Mouse (Mus musculus): ENCODE measurements at regions not wholly inside any gene's neighbourhood (a gene's known extent, or its start where the extent isn't known, plus 50 kb on each side); places are given as distances from the start of the nearest gene placed in this dataset.

- Histone ChIP-seq H3K9ac (no peak overlapping the region), H3K9me3 (ENCODE audit: low read length) (no peaks in the 10 kb centered on the region), H3K4me2 (ENCODE audit: low read depth) (no peak overlapping the region), H3K4me1 (ENCODE audit: insufficient read depth) (no peaks in the 10 kb centered on the region), H3K4me3 (ENCODE audit: low read depth, low read length) (no peak overlapping the region), H3K27me3 (ENCODE audit: insufficient read depth, low read length) (no peaks in the 10 kb centered on the region), H3K36me3 (ENCODE audit: insufficient read depth) (no peaks in the 10 kb centered on the region), H3K27ac (ENCODE audit: low read depth, low read length) (no peak overlapping the region)
- no peak for TF ChIP-seq CTCF (IDR thresholded peaks at IDR 0.05; ENCODE audit: low read depth)
- no peak for ATAC-seq
- 86% methylated on average over 5 of the region's 5 CpGs for WGBS
- DNase-seq, result no peak
Measured at GRCm38 (mm10) chr1:88851931-88852330, 149.9 kb upstream of the Arl4c start.

- TF ChIP-seq CTCF (IDR thresholded peaks at IDR 0.05; ENCODE audit: low read depth), result no peak
- Histone ChIP-seq H3K27ac (ENCODE audit: low read depth, low read length) (no peak overlapping the region), H3K4me1 (ENCODE audit: insufficient read depth) (no peaks in the 10 kb centered on the region), H3K36me3 (ENCODE audit: insufficient read depth) (no peaks in the 10 kb centered on the region), H3K4me2 (ENCODE audit: low read depth) (no peak overlapping the region), H3K4me3 (ENCODE audit: low read depth, low read length) (no peak overlapping the region), H3K9me3 (ENCODE audit: low read length) (no peaks in the 10 kb centered on the region), H3K9ac (no peak overlapping the region), H3K27me3 (ENCODE audit: insufficient read depth, low read length) (no peaks in the 10 kb centered on the region)
- DNase-seq (peak; percentile 15), ATAC-seq (no peak)
- WGBS, result 60% methylated on average over 7 of the region's 7 CpGs
Measured at GRCm38 (mm10) chr1:88860871-88861589, 159.0 kb upstream of the Arl4c start.

DNA sequence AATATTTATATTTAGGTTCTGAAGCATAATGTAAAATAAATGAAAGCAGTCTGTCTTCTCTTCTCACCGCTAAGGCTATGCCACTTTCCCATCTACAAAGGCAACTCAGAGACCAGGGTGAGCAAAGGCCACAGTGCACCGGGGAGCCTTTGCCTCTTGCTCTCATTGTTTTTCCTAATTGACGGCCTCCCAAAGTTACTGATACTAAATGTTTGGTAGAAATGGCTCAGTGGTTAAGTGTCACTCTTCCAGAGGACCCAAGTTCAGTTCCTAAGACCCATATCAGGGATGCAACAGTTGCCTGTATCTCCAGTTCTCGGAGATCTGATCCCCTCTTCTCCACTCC, 159.5 kb upstream of the Arl4c start:
- DNase-seq (no peak), ATAC-seq (no peak)
- Histone ChIP-seq H3K27ac (ENCODE audit: low read depth, low read length) (no peak overlapping the region), H3K4me3 (ENCODE audit: low read depth, low read length) (no peak overlapping the region), H3K4me1 (ENCODE audit: insufficient read depth) (no peaks in the 10 kb centered on the region), H3K4me2 (ENCODE audit: low read depth) (no peak overlapping the region), H3K36me3 (ENCODE audit: insufficient read depth) (no peaks in the 10 kb centered on the region), H3K9ac (no peak overlapping the region), H3K9me3 (ENCODE audit: low read length) (no peaks in the 10 kb centered on the region), H3K27me3 (ENCODE audit: insufficient read depth, low read length) (no peaks in the 10 kb centered on the region)
- 71% methylated on average over 4 of the region's 4 CpGs for WGBS
- TF ChIP-seq CTCF (IDR thresholded peaks at IDR 0.05; ENCODE audit: low read depth), result no peak

DNA sequence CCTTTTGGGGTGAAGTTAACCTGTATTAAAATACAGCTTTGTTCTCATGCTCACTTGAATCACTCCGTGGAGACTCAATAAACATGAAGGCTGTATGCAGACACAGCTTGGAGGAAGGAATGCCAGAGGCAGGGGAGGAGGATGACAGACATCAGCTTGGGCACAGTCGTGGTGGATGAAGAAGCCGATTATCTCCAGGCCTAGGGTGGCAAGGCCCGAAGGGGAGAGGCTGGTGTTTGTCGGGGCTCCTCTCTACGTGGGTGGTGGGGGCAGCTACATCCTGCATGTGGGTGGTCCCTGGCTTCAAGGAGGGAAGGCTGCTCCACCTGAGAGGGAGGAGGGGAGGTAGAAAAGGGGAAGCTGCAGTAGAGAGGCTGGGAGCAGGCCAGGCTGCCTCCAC, 163.4 kb upstream of the Arl4c start:
- DNase-seq, result no peak

GRCm38 (mm10) chr1:88866571-88866970, 164.6 kb upstream of the Arl4c start:
- TF ChIP-seq CTCF (IDR thresholded peaks at IDR 0.05; ENCODE audit: low read depth), result no peak
- H3K4me2 ChIP-seq (ENCODE audit: low read depth), result no peak overlapping the region
- H3K36me3 ChIP-seq (ENCODE audit: insufficient read depth), result no peaks in the 10 kb centered on the region
- WGBS, result 88% methylated on average over 2 of the region's 2 CpGs
- H3K27me3 ChIP-seq (ENCODE audit: insufficient read depth, low read length), result no peaks in the 10 kb centered on the region
- DNase-seq (no peak), ATAC-seq (no peak)
- H3K9ac ChIP-seq, result no peak overlapping the region
- no peak overlapping the region for H3K27ac ChIP-seq (ENCODE audit: low read depth, low read length)
- H3K9me3 ChIP-seq (ENCODE audit: low read length), result no peaks in the 10 kb centered on the region
- no peaks in the 10 kb centered on the region for H3K4me1 ChIP-seq (ENCODE audit: insufficient read depth)
- no peak overlapping the region for H3K4me3 ChIP-seq (ENCODE audit: low read depth, low read length)

More for the DNA sequence above, 163.4 kb upstream of the Arl4c start:
- no peaks in the 10 kb centered on the region for H3K36me3 ChIP-seq (ENCODE audit: insufficient read depth)
- no peak overlapping the region for H3K4me2 ChIP-seq (ENCODE audit: low read depth)
- no peak overlapping the region for H3K27ac ChIP-seq (ENCODE audit: low read depth, low read length)
- no peak for TF ChIP-seq CTCF (IDR thresholded peaks at IDR 0.05; ENCODE audit: low read depth)
- H3K9ac ChIP-seq, result no peak overlapping the region
- 59% methylated on average over 6 of the region's 6 CpGs for WGBS
- no peaks in the 10 kb centered on the region for H3K4me1 ChIP-seq (ENCODE audit: insufficient read depth)
- no peak for ATAC-seq
- H3K27me3 ChIP-seq (ENCODE audit: insufficient read depth, low read length), result no peaks in the 10 kb centered on the region
- H3K9me3 ChIP-seq (ENCODE audit: low read length), result no peaks in the 10 kb centered on the region
- H3K4me3 ChIP-seq (ENCODE audit: low read depth, low read length), result no peak overlapping the region

DNA sequence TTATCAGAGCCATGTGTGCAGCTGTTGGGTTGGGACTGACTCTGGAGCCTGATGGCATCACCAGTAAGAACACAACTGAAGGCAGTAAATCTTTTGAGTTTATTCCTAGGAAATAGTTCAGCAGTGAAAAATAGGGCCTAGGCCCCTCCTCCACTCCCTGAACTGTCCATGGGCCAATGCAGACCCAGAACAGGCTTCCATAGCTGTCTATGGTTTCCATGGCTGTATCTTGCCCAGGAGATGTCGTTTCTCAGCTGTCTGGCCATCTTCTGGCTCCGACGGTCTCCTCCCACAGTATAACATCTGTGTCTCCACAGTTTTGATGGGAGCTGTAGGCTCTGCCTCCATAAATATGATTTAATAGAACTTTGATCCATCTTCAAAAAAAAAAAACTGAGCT, 165.1 kb upstream of the Arl4c start:
- H3K36me3 ChIP-seq (ENCODE audit: insufficient read depth), result no peaks in the 10 kb centered on the region
- no peak for DNase-seq
- H3K27me3 ChIP-seq (ENCODE audit: insufficient read depth, low read length), result no peaks in the 10 kb centered on the region
- H3K4me3 ChIP-seq (ENCODE audit: low read depth, low read length), result no peak overlapping the region
- no peaks in the 10 kb centered on the region for H3K4me1 ChIP-seq (ENCODE audit: insufficient read depth)
- H3K9ac ChIP-seq, result no peak overlapping the region
- no peaks in the 10 kb centered on the region for H3K9me3 ChIP-seq (ENCODE audit: low read length)
- no peak for TF ChIP-seq CTCF (IDR thresholded peaks at IDR 0.05; ENCODE audit: low read depth)
- H3K4me2 ChIP-seq (ENCODE audit: low read depth), result no peak overlapping the region
- no peak overlapping the region for H3K27ac ChIP-seq (ENCODE audit: low read depth, low read length)
- 88% methylated on average over 3 of the region's 3 CpGs for WGBS
- no peak for ATAC-seq

GRCm38 (mm10) chr1:88869885-88870284, 167.9 kb upstream of the Arl4c start:
- no peaks in the 10 kb centered on the region for H3K4me1 ChIP-seq (ENCODE audit: insufficient read depth)
- ATAC-seq (no peak), DNase-seq (no peak)
- no peak overlapping the region for H3K9ac ChIP-seq
- H3K36me3 ChIP-seq (ENCODE audit: insufficient read depth), result no peaks in the 10 kb centered on the region
- H3K4me3 ChIP-seq (ENCODE audit: low read depth, low read length), result no peak overlapping the region
- no peak overlapping the region for H3K4me2 ChIP-seq (ENCODE audit: low read depth)
- 57% methylated on average over 4 of the region's 4 CpGs for WGBS
- TF ChIP-seq CTCF (IDR thresholded peaks at IDR 0.05; ENCODE audit: low read depth), result no peak
- no peak overlapping the region for H3K27ac ChIP-seq (ENCODE audit: low read depth, low read length)
- no peaks in the 10 kb centered on the region for H3K9me3 ChIP-seq (ENCODE audit: low read length)
- H3K27me3 ChIP-seq (ENCODE audit: insufficient read depth, low read length), result no peaks in the 10 kb centered on the region

All from forebrain, postnatal 0 days (tissue).